Mouse (Mus musculus) G1E (cell line): ENCODE data around the gene Patz1.

Experiments used
- CTCF ChIP-seq: IDR thresholded peaks from 2 replicates; pipeline ENCODE4 v1.5.1; 2012; ENCODE audit warnings: low read depth, low read length, inconsistent platforms, mixed read lengths
- GATA1 ChIP-seq: IDR thresholded peaks from 2 replicates; pipeline ENCODE4 v1.6.1; 2012; ENCODE audit warnings: borderline replicate concordance, low read length, inconsistent platforms, mixed read lengths
- TAL1 ChIP-seq: conservative IDR thresholded peaks from 2 replicates; pipeline ENCODE4 v1.6.1; 2012; ENCODE audit warnings: low read depth, low read length, inconsistent platforms, mixed read lengths

GRCm38 (mm10) chr11:3285940-3286339 is 2.7 kb upstream of the Patz1 start:
- no peak for TF ChIP-seq GATA1
- no peak for TF ChIP-seq CTCF
- TF ChIP-seq TAL1, result no peak
